Comparison of ENCODE assay signal across 9 mouse cellular contexts in genomic region chr17:24658017-24658758, GRCm38 (mm10). TPM values are rescaled to one million over a fixed set of nuclear protein-coding genes. Genes with fewer than 3 reads are reported as not detected.
A peak's percentile ranks its signal among the peaks of the same experiment; 100 is the strongest.
DNase-seq lines count a peak whose midpoint lies in the region; ATAC-seq and TF ChIP-seq lines count a peak whose summit lies in the region.
"Had no signal": no experiment of that assay in that cellular context is flagged by ENCODE, and none has a peak within 500 bp of the region (broad histone marks: within the 10 kb centered on the region; RNA-seq: fewer than 3 reads in every experiment).

Gene Npw (minus strand): TSS chr17:24658457.

- 1% methylated on average over 47 of the region's 47 CpGs for WGBS in forebrain, embryonic 10.5 days
- WGBS in kidney, embryonic 15.5 days = 2% methylated on average over 47 of the region's 47 CpGs

- H3K9me3 ChIP-seq in forebrain, embryonic 10.5 days = no peaks in the 10 kb centered on the region
- no peaks in the 10 kb centered on the region for H3K9me3 ChIP-seq in kidney, embryonic 15.5 days (replicated peaks)

- H3K27ac ChIP-seq in layer of hippocampus, adult 2 months = no peak within 1 kb of the TSS
- H3K27ac ChIP-seq in forebrain, embryonic 10.5 days = peak within 1 kb of the TSS; percentile 57; the same call in 1 of the 2 replicates
- no peak within 1 kb of the TSS for H3K27ac ChIP-seq in kidney, embryonic 15.5 days

- peak within 1 kb of the TSS; percentile 42 for H3K9ac ChIP-seq in kidney, embryonic 15.5 days

- peaks cover 23% of the 10 kb centered on the region for H3K4me1 ChIP-seq in forebrain, embryonic 10.5 days
- peaks cover 19% of the 10 kb centered on the region for H3K4me1 ChIP-seq in kidney, embryonic 15.5 days

- no peaks in the 10 kb centered on the region for H3K36me3 ChIP-seq in forebrain, embryonic 10.5 days (replicated peaks)
- no peaks in the 10 kb centered on the region for H3K36me3 ChIP-seq in kidney, embryonic 15.5 days

- no peak for DNase-seq in layer of hippocampus, adult 2 months (ENCODE audit: low spot score in 2 of 2)
- no peak for DNase-seq in layer of hippocampus, adult 9-11 months
- DNase-seq in forebrain, embryonic 10.5 days (ENCODE audit: extremely low spot score, low spot score) = peak; percentile 38
- no peak for DNase-seq in c-Kit-positive CD71-positive TER-119-positive erythroid progenitor cells, embryonic 14.5 days (ENCODE audit: low spot score)
- DNase-seq in gastrocnemius, adult 18-20 months (ENCODE audit: low spot score) = no peak
- no peak for DNase-seq in cerebellum, adult 11 months

- peaks cover 70% of the 10 kb centered on the region for H3K27me3 ChIP-seq in forebrain, embryonic 10.5 days (ENCODE audit: poor library complexity, severe bottlenecking)
- H3K27me3 ChIP-seq in kidney, embryonic 15.5 days = peaks cover 49% of the 10 kb centered on the region

- peak; percentile 60; the same call in 1 of the 2 replicates for ATAC-seq in kidney, embryonic 15.5 days (replicated peaks; ENCODE audit: low FRiP score)
- peak; percentile 70 for ATAC-seq in megakaryocyte-erythroid progenitor cell, adult 5-6 weeks (replicated peaks; ENCODE audit: low FRiP score, low TSS enrichment, poor library complexity, severe bottlenecking)
- ATAC-seq: Patski had no signal

- H3K4me2 ChIP-seq in kidney, embryonic 15.5 days = peak within 1 kb of the TSS; percentile 89

- H3K4me3 ChIP-seq in layer of hippocampus, adult 2 months = peak within 1 kb of the TSS; percentile 43
- H3K4me3 ChIP-seq in forebrain, embryonic 10.5 days = peak within 1 kb of the TSS; percentile 58
- peak within 1 kb of the TSS; percentile 46 for H3K4me3 ChIP-seq in kidney, embryonic 15.5 days (replicated peaks)

- 0 out of 2 replicates have a peak, but pooled peaks have one; percentile 9 for TF ChIP-seq CTCF in layer of hippocampus, adult 2 months (conservative IDR thresholded peaks at IDR 0.05)

RNA-seq across cellular contexts. Expression of gene Npw, which starts in this region (rescaled TPM):
- total RNA-seq in layer of hippocampus, adult 2 months (2021) = 1 to 10 TPM; 2.0 to 2.3 TPM
- polyA plus RNA-seq in forebrain, embryonic 10.5 days (2016; fragmentation: Nextera tagmentation; extraction: Ambion mirVana) = not detected in 2 replicates
- 0.35 and 0.43 TPM in 2 replicates for polyA plus RNA-seq in kidney, embryonic 15.5 days (2015; fragmentation: Nextera tagmentation; extraction: Ambion mirVana)
- 2.0 TPM in 1 of 2 replicates, not detected in the other for total RNA-seq in megakaryocyte-erythroid progenitor cell, adult 5-6 weeks (2014; fragmentation: Nextera tagmentation)
- total RNA-seq in megakaryocyte-erythroid progenitor cell, adult 5-6 weeks (2017) = not detected in 2 replicates
- total RNA-seq in gastrocnemius, adult 18-20 months (2021) = not detected
- polyA plus RNA-seq: Patski had no signal

Comparison
In these comparisons a context has a peak if more than half of its experiments do, and no peak if none do; other contexts are left out.
1. Peak in DNase-seq, H3K4me3 ChIP-seq and H3K27ac ChIP-seq in forebrain, embryonic 10.5 days; RNA of the gene not detected or under 1 TPM.
2. Peak in ATAC-seq, H3K4me3 ChIP-seq, H3K9ac ChIP-seq and H3K4me2 ChIP-seq in kidney, embryonic 15.5 days; RNA of the gene not detected or under 1 TPM.